Mouse (Mus musculus): ENCODE data around the gene Speg. TPM values are rescaled to one million over a fixed set of nuclear protein-coding genes. Genes with fewer than 3 reads are reported as not detected.

The Speg gene
- polyA plus RNA-seq, 1 experiment from 2014 or later = 21.3 TPM

GRCm38 (mm10) chr1:75345036-75345935 lies 29.8 kb upstream of the Speg start:
- no peak overlapping the region for H3K4me3 ChIP-seq
- WGBS = 30% methylated on average over 20 of the region's 20 CpGs
- H3K36me3 ChIP-seq = no peaks in the 10 kb centered on the region
- H3K4me2 ChIP-seq (replicated peaks) = peak overlapping the region; percentile 27
- peak overlapping the region; percentile 22; the same call in 1 of the 2 replicates for H3K27ac ChIP-seq
- ATAC-seq (ENCODE audit: low FRiP score, low read depth) = no peak
- no peak overlapping the region for H3K9ac ChIP-seq
- no peaks in the 10 kb centered on the region for H3K9me3 ChIP-seq
- peaks cover 10% of the 10 kb centered on the region; the same call in 1 of the 2 replicates for H3K27me3 ChIP-seq
- peaks cover 36% of the 10 kb centered on the region for H3K4me1 ChIP-seq

GRCm38 (mm10) chr1:75347279-75347678 lies 27.8 kb upstream of the Speg start:
- no peaks in the 10 kb centered on the region for H3K9me3 ChIP-seq
- no peak overlapping the region for H3K9ac ChIP-seq
- 68% methylated on average over 5 of the region's 5 CpGs for WGBS
- no peaks in the 10 kb centered on the region for H3K36me3 ChIP-seq
- no peak overlapping the region for H3K4me3 ChIP-seq
- H3K27me3 ChIP-seq = peaks cover 10% of the 10 kb centered on the region; the same call in 1 of the 2 replicates
- H3K27ac ChIP-seq = no peak overlapping the region
- peaks cover 36% of the 10 kb centered on the region for H3K4me1 ChIP-seq
- no peak overlapping the region for H3K4me2 ChIP-seq (replicated peaks)
- ATAC-seq (ENCODE audit: low FRiP score, low read depth) = no peak

GRCm38 (mm10) chr1:75349275-75349674 lies 25.8 kb upstream of the Speg start:
- Histone ChIP-seq H3K4me1 (peaks cover 27% of the 10 kb centered on the region), H3K9ac (no peak overlapping the region), H3K4me3 (no peak overlapping the region), H3K4me2 (replicated peaks) (no peak overlapping the region), H3K27me3 (peaks cover 10% of the 10 kb centered on the region; the same call in 1 of the 2 replicates), H3K9me3 (no peaks in the 10 kb centered on the region), H3K27ac (no peak overlapping the region), H3K36me3 (no peaks in the 10 kb centered on the region)
- 47% methylated on average over 5 of the region's 5 CpGs for WGBS
- ATAC-seq (ENCODE audit: low FRiP score, low read depth) = no peak

DNA sequence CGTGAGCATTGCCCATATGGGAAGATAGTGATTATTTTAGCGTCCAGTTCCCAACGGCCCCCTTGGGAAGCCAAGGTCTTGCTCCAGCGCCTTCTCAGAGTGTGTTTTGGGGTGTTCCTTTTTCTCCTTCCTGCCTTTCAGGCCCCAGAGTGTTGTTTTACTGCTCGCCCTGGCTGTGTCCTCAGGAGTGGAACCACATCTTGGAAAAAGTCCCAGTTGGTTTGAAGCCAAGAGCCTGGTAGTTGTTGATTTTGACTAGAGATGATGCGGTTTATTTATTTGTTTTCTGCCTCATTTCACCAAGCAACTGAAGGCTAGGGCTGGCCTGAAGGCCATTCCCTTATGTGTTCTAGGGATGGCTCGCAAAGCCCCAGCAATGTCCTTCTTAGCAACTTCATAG lies 17.8 kb upstream of the Speg start:
- Histone ChIP-seq H3K4me3 (no peak overlapping the region), H3K27ac (no peak overlapping the region), H3K9ac (no peak overlapping the region), H3K36me3 (no peaks in the 10 kb centered on the region), H3K9me3 (no peaks in the 10 kb centered on the region), H3K4me2 (replicated peaks) (no peak overlapping the region), H3K4me1 (peaks cover 20% of the 10 kb centered on the region), H3K27me3 (peaks cover 44% of the 10 kb centered on the region)
- ATAC-seq (ENCODE audit: low FRiP score, low read depth) = no peak
- 68% methylated on average over 7 of the region's 7 CpGs for WGBS

DNA sequence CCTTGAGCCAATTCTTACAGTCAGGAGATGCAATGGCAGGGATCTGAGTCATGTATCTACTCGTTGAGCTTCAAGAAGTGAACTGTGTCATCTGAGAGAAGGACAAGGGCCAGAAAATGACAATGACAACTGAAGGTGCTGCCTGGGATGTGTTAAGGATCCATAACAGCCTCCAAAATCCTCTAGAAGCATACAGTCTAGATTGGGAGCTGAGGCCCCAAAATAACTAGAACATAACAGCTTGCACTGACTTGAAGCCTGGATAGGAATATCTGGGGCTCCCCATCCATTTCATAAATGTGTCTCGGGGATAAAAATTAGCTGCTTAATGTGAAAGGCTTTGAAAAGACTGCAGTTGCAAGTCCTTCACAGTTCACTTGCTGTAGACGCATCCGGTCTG lies 17.1 kb upstream of the Speg start:
- Histone ChIP-seq H3K4me1 (peaks cover 20% of the 10 kb centered on the region), H3K9ac (no peak overlapping the region), H3K27ac (no peak overlapping the region), H3K27me3 (peaks cover 51% of the 10 kb centered on the region), H3K9me3 (no peaks in the 10 kb centered on the region), H3K4me3 (no peak overlapping the region), H3K36me3 (no peaks in the 10 kb centered on the region), H3K4me2 (replicated peaks) (no peak overlapping the region)
- 88% methylated on average over 4 of the region's 4 CpGs for WGBS
- ATAC-seq (ENCODE audit: low FRiP score, low read depth) = no peak

DNA sequence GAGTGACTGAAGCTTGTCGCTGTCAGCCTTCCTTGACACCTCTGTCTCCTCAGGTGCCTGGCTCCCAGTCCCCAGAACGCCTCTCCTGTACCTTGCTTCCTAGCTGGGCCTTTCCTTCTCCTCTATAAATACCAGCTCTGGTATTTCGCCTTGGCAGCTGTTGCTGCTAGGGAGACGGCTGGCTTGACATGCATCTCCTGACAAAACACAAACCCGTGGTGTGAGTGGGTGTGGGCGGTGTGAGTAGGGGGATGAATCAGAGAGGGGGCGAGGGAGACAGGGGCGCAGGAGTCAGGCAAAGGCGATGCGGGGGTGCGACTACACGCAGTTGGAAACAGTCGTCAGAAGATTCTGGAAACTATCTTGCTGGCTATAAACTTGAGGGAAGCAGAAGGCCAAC lies 15.8 kb upstream of the Speg start:
- H3K4me1 ChIP-seq = peaks cover 20% of the 10 kb centered on the region
- no peak for ATAC-seq (ENCODE audit: low FRiP score, low read depth)
- H3K4me3 ChIP-seq = no peak overlapping the region
- no peaks in the 10 kb centered on the region for H3K36me3 ChIP-seq
- peak overlapping the region; percentile 15; the same call in 1 of the 2 replicates for H3K27ac ChIP-seq
- H3K9me3 ChIP-seq = no peaks in the 10 kb centered on the region
- H3K27me3 ChIP-seq = peaks cover 52% of the 10 kb centered on the region
- 60% methylated on average over 13 of the region's 13 CpGs for WGBS
- no peak overlapping the region for H3K9ac ChIP-seq
- no peak overlapping the region for H3K4me2 ChIP-seq (replicated peaks)

DNA sequence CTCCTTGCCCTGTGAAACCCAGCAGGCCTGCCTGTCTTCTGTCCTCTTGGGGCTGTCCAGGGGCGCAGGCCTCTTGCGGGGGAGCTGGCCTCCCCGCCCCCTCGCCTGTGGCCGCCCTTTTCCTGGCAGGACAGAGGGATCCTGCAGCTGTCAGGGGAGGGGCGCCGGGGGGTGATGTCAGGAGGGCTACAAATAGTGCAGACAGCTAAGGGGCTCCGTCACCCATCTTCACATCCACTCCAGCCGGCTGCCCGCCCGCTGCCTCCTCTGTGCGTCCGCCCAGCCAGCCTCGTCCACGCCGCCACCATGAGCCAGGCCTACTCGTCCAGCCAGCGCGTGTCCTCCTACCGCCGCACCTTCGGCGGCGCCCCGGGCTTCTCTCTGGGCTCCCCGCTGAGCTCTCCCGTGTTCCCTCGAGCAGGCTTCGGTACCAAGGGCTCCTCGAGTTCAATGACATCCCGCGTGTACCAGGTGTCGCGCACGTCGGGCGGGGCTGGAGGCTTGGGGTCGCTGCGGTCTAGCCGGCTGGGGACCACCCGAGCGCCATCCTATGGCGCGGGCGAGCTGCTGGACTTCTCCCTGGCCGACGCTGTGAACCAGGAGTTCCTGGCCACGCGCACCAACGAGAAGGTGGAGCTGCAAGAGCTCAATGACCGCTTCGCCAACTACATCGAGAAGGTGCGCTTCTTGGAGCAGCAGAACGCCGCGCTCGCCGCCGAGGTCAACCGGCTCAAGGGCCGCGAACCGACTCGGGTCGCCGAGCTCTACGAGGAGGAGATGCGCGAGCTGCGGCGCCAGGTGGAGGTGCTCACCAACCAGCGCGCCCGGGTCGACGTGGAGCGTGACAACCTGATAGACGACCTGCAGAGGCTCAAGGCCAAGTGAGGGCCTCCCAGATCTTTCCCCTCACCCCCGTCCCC lies 14.7 kb upstream of the Speg start, which contains the start of gene Des:
Des (plus strand) TSS at position 218 of the 920 bp plus-strand sequence.
- 3% methylated on average over 73 of the region's 80 CpGs for WGBS
- Histone ChIP-seq H3K9me3 (no peaks in the 10 kb centered on the region), H3K27me3 (peaks cover 52% of the 10 kb centered on the region), H3K4me3 (peak within 1 kb of the TSS; percentile 42), H3K4me1 (peaks cover 20% of the 10 kb centered on the region), H3K36me3 (no peaks in the 10 kb centered on the region), H3K27ac (peak within 1 kb of the TSS; percentile 15; the same call in 1 of the 2 replicates), H3K4me2 (replicated peaks) (peak within 1 kb of the TSS; percentile 69), H3K9ac (peak within 1 kb of the TSS; percentile 59)
- peak; percentile 59 for ATAC-seq (ENCODE audit: low FRiP score, low read depth)

DNA sequence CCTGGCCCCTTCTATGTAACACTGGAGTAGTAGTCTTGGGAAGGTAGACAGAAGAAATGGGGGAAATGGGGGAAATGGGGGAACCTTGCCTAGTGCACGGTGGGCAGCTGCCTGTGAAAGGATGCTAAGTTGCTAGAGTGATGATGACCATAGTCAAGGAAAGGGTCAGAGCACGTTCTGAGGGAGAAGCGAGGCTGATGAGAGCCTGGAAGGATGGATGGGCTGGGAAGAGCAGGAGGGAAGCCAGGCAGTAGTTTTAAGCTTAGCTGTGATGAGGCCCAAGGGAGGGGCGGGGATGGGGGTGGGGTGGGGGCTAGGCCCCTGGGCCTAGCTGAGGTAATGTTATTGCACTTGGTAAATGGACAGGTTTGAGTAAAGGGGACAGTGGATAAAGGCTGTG lies 14.0 kb upstream of the Speg start:
- H3K27ac ChIP-seq = no peak overlapping the region

GRCm38 (mm10) chr1:75361750-75362149 lies 13.3 kb upstream of the Speg start:
- H3K4me1 ChIP-seq = peaks cover 20% of the 10 kb centered on the region
- peaks cover 52% of the 10 kb centered on the region for H3K27me3 ChIP-seq
- no peak overlapping the region for H3K27ac ChIP-seq
- WGBS = 38% methylated on average over 4 of the region's 4 CpGs
- H3K4me2 ChIP-seq (replicated peaks) = no peak overlapping the region; the same call in 1 of the 2 replicates
- H3K4me3 ChIP-seq = no peak overlapping the region
- no peak for ATAC-seq (ENCODE audit: low FRiP score, low read depth)
- no peaks in the 10 kb centered on the region for H3K36me3 ChIP-seq
- no peaks in the 10 kb centered on the region for H3K9me3 ChIP-seq
- no peak overlapping the region for H3K9ac ChIP-seq

More for the DNA sequence above, 14.0 kb upstream of the Speg start:
- Histone ChIP-seq H3K4me1 (peaks cover 20% of the 10 kb centered on the region), H3K27me3 (peaks cover 52% of the 10 kb centered on the region), H3K4me2 (replicated peaks) (peak overlapping the region; percentile 69), H3K9me3 (no peaks in the 10 kb centered on the region), H3K4me3 (peak overlapping the region; percentile 42), H3K36me3 (no peaks in the 10 kb centered on the region), H3K9ac (no peak overlapping the region)
- no peak for ATAC-seq (ENCODE audit: low FRiP score, low read depth)
- 56% methylated on average over 4 of the region's 4 CpGs for WGBS

DNA sequence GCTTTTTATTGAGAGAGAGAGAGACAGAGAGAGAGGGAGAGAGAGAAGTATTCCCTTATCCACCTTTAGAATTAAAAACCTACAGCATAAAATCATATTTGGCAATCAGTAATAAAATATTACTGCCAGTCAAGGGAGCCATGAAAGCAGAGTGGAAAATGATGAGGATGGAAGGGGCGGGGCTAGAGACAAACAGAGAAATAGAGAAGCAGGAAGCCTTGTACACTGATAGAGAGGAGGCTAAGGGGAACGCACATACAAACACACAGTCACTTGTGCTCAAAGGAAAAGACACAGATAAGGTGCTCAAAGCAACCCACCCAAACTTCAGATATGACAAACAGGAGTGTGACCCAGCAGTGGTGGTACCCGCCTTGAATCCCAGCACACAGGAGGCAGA lies 11.2 kb upstream of the Speg start:
- WGBS = 90% methylated on average over 3 of the region's 3 CpGs
- H3K27ac ChIP-seq = no peak overlapping the region

DNA sequence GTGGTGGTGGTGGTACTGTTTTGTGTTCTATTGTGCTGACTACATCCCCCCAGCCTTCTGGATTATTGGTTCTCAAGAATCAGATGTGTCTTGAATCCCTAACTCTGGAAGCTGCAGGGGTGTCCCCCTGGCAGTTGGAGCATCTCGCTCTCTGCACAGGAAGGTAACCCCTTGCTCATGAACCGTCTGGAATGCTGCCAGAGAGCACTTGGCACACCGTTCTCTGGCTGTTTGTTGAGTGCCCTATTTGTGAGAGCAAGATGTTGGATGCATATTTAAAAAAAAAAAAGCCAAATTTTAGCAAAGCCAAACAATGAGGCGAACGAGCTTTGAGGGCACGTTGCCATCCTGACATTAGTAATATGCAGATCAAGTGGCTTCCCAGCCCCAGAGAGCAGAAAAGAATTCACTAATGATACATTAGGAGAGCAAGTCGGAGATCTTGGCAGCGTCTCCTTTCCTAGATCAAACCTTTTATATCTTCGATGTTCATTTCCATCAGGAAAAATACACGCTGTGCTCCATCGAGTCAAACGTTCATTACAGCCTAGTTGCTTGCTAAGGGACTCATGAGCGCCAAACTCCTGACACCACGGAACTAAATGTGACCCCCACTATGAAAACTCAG lies 9.5 kb upstream of the Speg start:
- peaks cover 3% of the 10 kb centered on the region for H3K4me1 ChIP-seq
- H3K4me3 ChIP-seq = no peak overlapping the region
- no peak overlapping the region for H3K27ac ChIP-seq
- ATAC-seq (ENCODE audit: low FRiP score, low read depth) = no peak
- H3K36me3 ChIP-seq = no peaks in the 10 kb centered on the region
- peaks cover 36% of the 10 kb centered on the region for H3K27me3 ChIP-seq
- WGBS = 83% methylated on average over 14 of the region's 14 CpGs
- H3K9ac ChIP-seq = no peak overlapping the region
- no peak overlapping the region for H3K4me2 ChIP-seq (replicated peaks)
- no peaks in the 10 kb centered on the region for H3K9me3 ChIP-seq

More for the DNA sequence above, 11.2 kb upstream of the Speg start:
- no peaks in the 10 kb centered on the region for H3K36me3 ChIP-seq
- ATAC-seq (ENCODE audit: low FRiP score, low read depth) = no peak
- no peak overlapping the region for H3K4me3 ChIP-seq
- H3K9ac ChIP-seq = no peak overlapping the region
- H3K4me2 ChIP-seq (replicated peaks) = no peak overlapping the region
- H3K4me1 ChIP-seq = peaks cover 20% of the 10 kb centered on the region
- peaks cover 42% of the 10 kb centered on the region for H3K27me3 ChIP-seq
- H3K9me3 ChIP-seq = no peaks in the 10 kb centered on the region

Measured in limb, embryonic 13.5 days (tissue).